Mouse (Mus musculus): ENCODE measurements at regions not wholly inside any gene's neighbourhood (a gene's known extent, or its start where the extent isn't known, plus 50 kb on each side); places are given as distances from the start of the nearest gene placed in this dataset.

DNA sequence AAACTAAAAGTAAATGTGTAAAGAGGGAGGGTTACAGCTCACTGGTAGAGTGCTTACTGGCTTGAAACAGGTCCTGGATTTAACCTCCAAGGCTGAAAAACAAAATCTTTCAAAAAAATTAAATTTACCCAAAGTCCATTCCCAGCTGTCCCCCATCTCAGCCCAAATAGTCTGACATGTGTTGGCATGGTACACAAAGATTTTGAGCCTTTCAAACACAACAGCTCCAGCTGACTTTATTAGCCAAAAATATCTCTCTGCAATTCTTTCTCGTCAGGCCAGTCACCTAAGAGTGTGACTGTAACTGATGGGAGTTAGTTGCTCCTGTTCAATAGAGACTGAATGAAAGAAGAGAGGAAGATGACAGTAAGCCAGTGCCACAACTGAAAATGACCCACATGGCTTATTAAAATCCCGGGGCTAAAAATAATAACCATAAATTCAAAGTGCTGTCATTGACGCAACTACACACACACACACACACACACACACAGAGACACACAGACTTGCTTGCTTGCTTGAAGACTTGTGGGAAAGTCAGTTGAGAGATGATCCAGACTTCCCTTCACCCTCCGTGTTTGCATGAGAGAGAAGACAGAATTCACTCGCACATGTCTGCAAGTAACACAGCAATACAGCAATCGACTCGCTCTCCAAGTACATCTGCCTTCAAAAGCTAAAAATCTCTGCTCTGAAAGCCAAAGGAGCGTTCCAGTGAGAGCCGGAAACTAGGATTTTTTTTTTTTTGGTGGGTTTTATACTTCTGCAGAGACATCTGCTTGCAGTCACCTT is 214.1 kb upstream of the Rnd3 start:
- CTCF ChIA-PET: interaction anchor here in 1 of 4 experiments (0.6 kb wide), 1 partner anchor 596 kb away, joined by 3 read pairs; no protein-coding TSS in a partner anchor
- POLR2A ChIA-PET: interaction anchor here in 2 of 4 experiments (0.7 to 1.5 kb wide), 2 partner anchors 10 to 712 kb away, joined by 3 read pairs; no protein-coding TSS in a partner anchor

GRCm38 (mm10) chr2:51355281-51355680 is 206.4 kb upstream of the Rnd3 start:
- CTCF ChIA-PET: no interaction called here
- POLR2A ChIA-PET: no interaction called here

GRCm38 (mm10) chr2:51354800-51355199 is 205.9 kb upstream of the Rnd3 start:
- POLR2A ChIA-PET: no interaction called here
- CTCF ChIA-PET: no interaction called here

GRCm38 (mm10) chr2:51349614-51350013 is 200.7 kb upstream of the Rnd3 start:
- ChIA-PET CTCF (no interaction called here), POLR2A (no interaction called here)

DNA sequence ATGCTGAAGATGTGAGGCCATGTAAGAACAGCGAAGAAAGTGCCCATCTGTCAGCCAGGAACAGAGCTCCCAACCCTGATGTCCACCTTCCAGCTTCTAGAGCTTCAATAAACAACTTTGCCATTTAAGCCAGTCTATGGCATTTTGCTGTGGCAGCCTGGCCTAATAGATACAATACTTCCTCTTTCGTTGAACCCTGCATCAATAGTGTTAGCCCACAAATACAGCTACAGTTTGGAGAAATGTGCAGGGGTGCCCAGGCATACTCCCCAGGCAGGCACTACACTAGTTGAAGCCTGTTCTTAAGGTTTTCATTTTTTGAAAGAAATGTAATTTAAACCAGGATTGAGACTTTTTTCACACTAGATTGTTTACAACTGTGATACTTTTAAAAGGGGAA is 199.9 kb upstream of the Rnd3 start:
- ChIA-PET CTCF (no interaction called here), POLR2A (no interaction called here)

DNA sequence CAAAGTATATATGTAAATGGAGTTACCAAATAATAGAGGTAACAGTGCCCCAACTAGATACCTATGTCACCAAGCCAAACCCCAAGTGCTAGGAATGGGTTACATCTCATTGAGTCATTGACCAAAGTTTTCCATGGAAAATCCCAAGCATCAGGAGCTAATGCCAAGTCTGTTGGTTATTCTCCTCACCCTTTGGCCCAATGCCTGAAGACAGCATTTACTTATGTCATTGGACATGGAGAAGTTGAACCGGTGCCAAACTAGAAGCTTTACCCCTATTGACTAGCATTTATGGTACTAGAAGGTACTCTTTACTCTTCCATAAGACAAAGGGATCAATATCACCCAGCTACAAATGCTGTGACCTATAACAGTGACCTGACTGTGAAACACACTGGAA is 198.2 kb upstream of the Rnd3 start:
- CTCF ChIA-PET: no interaction called here
- POLR2A ChIA-PET: interaction anchor here in 1 of 4 experiments (0.6 kb wide), 1 partner anchor 14 kb away, joined by 3 read pairs; no protein-coding TSS in a partner anchor

GRCm38 (mm10) chr2:51342421-51342820 is 193.5 kb upstream of the Rnd3 start:
- CTCF ChIA-PET: no interaction called here

GRCm38 (mm10) chr2:51334437-51334836 is 185.5 kb upstream of the Rnd3 start:
- ChIA-PET CTCF (no interaction called here), POLR2A (no interaction called here)

More at GRCm38 (mm10) chr2:51342421-51342820, 193.5 kb upstream of the Rnd3 start:
- POLR2A ChIA-PET: interaction anchor here in 1 of 4 experiments (0.6 kb wide), 1 partner anchor 23 kb away, joined by 3 read pairs; no protein-coding TSS in a partner anchor

GRCm38 (mm10) chr2:51327081-51327480 is 178.2 kb upstream of the Rnd3 start:
- POLR2A ChIA-PET: no interaction called here

DNA sequence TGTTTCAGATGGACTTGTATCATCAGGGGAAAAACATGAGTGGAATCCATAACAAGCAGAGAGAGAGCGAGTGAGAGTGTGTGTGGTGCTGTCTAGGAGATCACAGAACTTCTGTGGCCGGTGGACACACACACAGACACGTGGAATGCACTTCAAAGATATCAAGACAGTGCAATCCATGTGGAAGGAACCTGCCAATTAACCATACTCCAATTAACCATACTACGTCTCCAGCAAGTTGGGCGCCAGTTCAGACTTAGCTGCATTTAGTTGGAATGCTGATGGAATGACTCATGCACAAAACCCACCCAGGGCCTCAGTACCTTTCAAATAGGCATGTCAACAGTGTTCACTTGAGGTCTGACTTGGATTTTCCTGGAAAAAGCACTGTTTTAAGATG is 172.8 kb upstream of the Rnd3 start:
- ChIA-PET POLR2A (no interaction called here), CTCF (no interaction called here)

More at GRCm38 (mm10) chr2:51327081-51327480, 178.2 kb upstream of the Rnd3 start:
- CTCF ChIA-PET: no interaction called here

- POLR2A ChIA-PET: no interaction called here
- CTCF ChIA-PET: no interaction called here
Observed at GRCm38 (mm10) chr2:51316452-51316851, 167.5 kb upstream of the Rnd3 start.

- ChIA-PET POLR2A (no interaction called here), CTCF (no interaction called here)
Observed at GRCm38 (mm10) chr2:51313414-51313813, 164.5 kb upstream of the Rnd3 start.

DNA sequence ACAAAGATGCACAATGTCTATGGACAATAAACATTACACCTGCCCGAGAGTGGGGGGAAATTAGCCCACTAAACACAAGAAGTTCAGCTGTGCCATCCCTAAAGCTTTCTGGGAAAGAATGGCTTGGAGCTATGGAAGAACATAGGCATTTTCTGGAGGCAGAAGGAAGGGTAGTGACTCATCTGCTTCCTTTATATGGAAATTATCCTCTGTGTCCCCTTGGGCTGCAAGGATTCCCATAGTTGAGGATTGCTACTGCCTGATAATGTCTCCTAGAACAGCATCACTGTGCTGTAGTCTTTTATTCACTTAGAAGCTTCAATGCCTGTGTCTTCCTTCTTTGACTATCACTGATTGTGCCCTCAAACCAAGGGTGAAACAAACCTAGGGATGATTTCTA is 157.3 kb upstream of the Rnd3 start:
- ChIA-PET POLR2A (no interaction called here), CTCF (interaction anchor here in 1 of 4 experiments (0.6 kb wide), 1 partner anchor 485 kb away, joined by 4 read pairs; no protein-coding TSS in a partner anchor)

GRCm38 (mm10) chr2:51305411-51305810 is 156.5 kb upstream of the Rnd3 start:
- ChIA-PET POLR2A (no interaction called here), CTCF (interaction anchor here in 1 of 4 experiments (0.8 kb wide), 1 partner anchor 237 kb away, joined by 3 read pairs; no protein-coding TSS in a partner anchor)

DNA sequence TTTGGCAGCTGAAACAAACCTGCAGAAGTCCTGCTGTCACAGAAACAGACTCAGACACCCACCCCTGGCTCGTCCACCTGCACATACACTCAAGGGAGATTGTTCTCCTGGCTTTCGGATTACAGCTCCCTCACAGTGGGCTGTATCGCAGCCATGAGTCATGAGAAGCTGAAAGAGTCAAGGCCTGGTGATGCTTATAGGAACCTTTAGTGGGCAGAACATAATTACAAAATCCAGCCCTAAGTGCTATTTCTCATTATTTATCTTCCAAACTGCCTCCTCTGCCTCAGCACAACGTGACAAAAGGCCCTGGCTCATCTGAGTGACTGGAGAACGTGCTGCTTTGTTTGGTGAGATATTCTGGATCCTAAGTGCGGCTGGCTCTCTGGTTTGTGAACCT is 155.8 kb upstream of the Rnd3 start:
- POLR2A ChIA-PET: interaction anchor here in 1 of 4 experiments (0.7 kb wide), 1 partner anchor 147 kb away, joined by 3 read pairs; no protein-coding TSS in a partner anchor
- CTCF ChIA-PET: interaction anchor here in 2 of 4 experiments (0.7 to 0.8 kb wide), 2 partner anchors 8 to 238 kb away, joined by 3 to 4 read pairs; no protein-coding TSS in a partner anchor

- ChIA-PET POLR2A (interaction anchor here in 1 of 4 experiments (0.6 kb wide), 1 partner anchor 499 kb away, joined by 3 read pairs; no protein-coding TSS in a partner anchor), CTCF (interaction anchor here in 1 of 4 experiments (0.6 kb wide), 1 partner anchor 555 kb away, joined by 3 read pairs; no protein-coding TSS in a partner anchor)
Observed at GRCm38 (mm10) chr2:51290659-51291260, 141.8 kb upstream of the Rnd3 start.

- POLR2A ChIA-PET: no interaction called here
- CTCF ChIA-PET: no interaction called here
Observed at GRCm38 (mm10) chr2:51288678-51289077, 139.8 kb upstream of the Rnd3 start.

DNA sequence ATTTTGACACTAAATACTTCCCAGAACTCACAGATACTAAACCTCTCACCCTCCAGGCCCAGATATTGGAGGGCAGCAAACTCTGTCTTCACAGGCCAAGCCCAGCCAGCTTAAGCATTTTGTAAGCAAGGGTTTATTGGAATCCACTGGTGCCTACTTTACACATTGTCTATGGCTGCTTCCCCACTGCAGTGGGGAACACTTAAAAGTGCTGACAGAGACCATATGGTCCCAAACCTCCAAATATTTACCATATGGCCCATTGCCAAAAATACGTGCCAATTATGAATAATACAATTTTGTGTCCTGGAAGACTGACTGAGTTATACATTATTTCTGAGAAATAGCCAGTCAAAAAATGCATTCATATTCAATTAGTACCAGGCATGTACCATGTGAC is 136.7 kb upstream of the Rnd3 start:
- ChIA-PET CTCF (no interaction called here), POLR2A (no interaction called here)

DNA sequence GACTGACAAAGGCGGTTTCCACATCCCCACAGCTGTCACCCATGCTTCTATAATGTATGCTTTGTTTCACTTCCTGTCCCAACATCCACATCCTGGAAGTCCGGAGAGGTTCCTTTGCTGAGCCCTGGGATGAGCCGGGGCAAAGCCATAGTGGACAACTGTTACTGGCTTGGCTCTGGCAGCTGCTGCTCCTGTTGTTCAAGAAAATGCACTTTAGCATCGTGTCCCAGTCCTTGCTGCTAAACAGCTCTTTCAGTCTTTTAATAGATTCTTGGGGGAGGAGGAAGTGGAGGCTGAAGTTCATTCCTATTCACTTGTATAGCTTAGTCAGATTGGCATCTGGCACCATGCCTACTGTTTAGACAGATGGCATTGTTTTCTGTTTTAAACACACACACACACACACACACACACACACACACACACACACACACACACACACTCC is 135.9 kb upstream of the Rnd3 start:
- ChIA-PET CTCF (no interaction called here), POLR2A (no interaction called here)

GRCm38 (mm10) chr2:51279396-51280045 is 130.6 kb upstream of the Rnd3 start:
- ChIA-PET POLR2A (interaction anchor here in 1 of 4 experiments (0.6 kb wide), 1 partner anchor 792 kb away, joined by 3 read pairs; no protein-coding TSS in a partner anchor), CTCF (no interaction called here)
